Mouse (Mus musculus): ENCODE data around the gene Zfp593. TPM values are rescaled to one million over a fixed set of nuclear protein-coding genes. Genes with fewer than 3 reads are reported as not detected.

The Zfp593 gene
- polyA plus RNA-seq, 1 experiment from 2014 or later, result 14.2 TPM

DNA sequence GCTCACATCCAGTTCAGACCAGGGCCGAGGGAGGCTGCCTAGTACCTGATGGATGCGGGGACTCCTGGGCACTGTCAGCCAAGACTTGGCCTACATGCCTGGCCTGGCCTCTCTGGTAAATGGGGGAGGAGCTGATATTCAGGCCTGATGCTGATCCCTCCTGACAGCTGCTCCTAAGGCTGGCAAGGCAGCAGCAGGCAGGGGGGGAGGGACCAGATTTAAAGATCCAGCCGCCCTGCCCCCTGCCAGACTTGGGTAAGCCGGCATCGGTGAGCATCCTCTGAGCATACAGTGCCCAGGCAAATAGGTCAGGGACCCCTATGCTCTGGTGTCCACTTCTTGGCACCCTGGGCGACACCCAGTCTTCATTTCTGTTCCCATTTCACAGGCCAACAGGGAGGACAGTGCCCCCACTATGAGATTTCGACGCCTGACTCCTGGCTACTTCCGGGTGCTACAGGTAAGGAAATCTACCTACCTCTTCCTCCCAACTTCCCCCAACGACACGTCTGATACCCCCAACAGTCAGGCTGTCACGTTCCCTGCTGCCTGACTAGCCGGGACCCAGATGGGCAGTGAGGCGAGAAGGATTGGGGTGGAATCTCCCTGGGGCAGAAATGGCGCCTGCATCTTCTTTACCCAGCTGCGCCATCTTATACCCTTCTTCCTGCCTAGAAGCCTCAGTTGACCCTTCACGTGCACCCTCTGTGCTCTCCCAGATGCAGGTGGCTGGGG, 1.7 kb downstream of the Zfp593 start, which contains the start of gene E130218I03Rik:
TSS of gene E130218I03Rik (plus strand) at position 147 of the 735 bp plus-strand sequence.
- Histone ChIP-seq H3K9ac (replicated peaks; ENCODE audit: low read length) (peak within 1 kb of the TSS; percentile 75), H3K4me2 (ENCODE audit: low read length) (peak within 1 kb of the TSS; percentile 94), H3K36me3 (ENCODE audit: control insufficient read depth, insufficient read depth, low read length) (no peaks in the 10 kb centered on the region), H3K9me3 (ENCODE audit: control insufficient read depth, low read length) (no peaks in the 10 kb centered on the region), H3K4me1 (ENCODE audit: control insufficient read depth, insufficient read depth, low read length) (peaks cover 19% of the 10 kb centered on the region), H3K27ac (replicated peaks; ENCODE audit: low read depth, low read length) (no peak within 1 kb of the TSS), H3K4me3 (replicated peaks; ENCODE audit: low read depth, low read length) (peak within 1 kb of the TSS; percentile 80), H3K27me3 (ENCODE audit: control insufficient read depth, insufficient read depth, low read length) (peaks cover 15% of the 10 kb centered on the region)
- ATAC-seq (ENCODE audit: low FRiP score, low TSS enrichment) (no peak), DNase-seq (no peak)
- 92% methylated on average over 17 of the region's 17 CpGs for WGBS

DNA sequence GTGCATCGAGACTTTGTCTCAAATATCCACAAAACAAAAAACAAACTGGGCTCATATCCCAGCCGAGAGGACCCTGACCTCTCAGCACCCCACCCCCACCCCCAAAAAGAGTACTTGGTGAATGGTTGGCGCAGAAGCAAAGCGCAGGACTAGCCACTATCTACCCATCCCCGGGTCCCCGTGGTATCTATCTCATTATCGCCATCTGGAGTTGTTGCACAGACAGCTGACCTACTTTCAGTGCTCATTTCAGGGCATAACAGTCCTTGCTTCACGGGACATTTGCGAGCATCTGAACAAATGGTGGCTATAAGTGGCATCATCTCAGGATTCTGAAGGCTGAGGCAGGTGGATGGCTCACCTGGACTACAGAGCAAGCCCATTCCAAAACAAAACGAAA, 6.7 kb downstream of the Zfp593 start:
- 16% methylated on average over 10 of the region's 10 CpGs for WGBS
- no peak for ATAC-seq (ENCODE audit: low FRiP score, low TSS enrichment)
- no peak overlapping the region for H3K27ac ChIP-seq (replicated peaks; ENCODE audit: low read depth, low read length)
- H3K9me3 ChIP-seq (ENCODE audit: control insufficient read depth, low read length), result no peaks in the 10 kb centered on the region
- H3K4me3 ChIP-seq (replicated peaks; ENCODE audit: low read depth, low read length), result no peak overlapping the region
- H3K27me3 ChIP-seq (ENCODE audit: control insufficient read depth, insufficient read depth, low read length), result peaks cover 17% of the 10 kb centered on the region; the same call in 1 of the 2 replicates
- no peak overlapping the region for H3K9ac ChIP-seq (replicated peaks; ENCODE audit: low read length)
- H3K36me3 ChIP-seq (ENCODE audit: control insufficient read depth, insufficient read depth, low read length), result no peaks in the 10 kb centered on the region
- H3K4me2 ChIP-seq (ENCODE audit: low read length), result no peak overlapping the region
- no peaks in the 10 kb centered on the region for H3K4me1 ChIP-seq (ENCODE audit: control insufficient read depth, insufficient read depth, low read length)
- DNase-seq, result no peak

DNA sequence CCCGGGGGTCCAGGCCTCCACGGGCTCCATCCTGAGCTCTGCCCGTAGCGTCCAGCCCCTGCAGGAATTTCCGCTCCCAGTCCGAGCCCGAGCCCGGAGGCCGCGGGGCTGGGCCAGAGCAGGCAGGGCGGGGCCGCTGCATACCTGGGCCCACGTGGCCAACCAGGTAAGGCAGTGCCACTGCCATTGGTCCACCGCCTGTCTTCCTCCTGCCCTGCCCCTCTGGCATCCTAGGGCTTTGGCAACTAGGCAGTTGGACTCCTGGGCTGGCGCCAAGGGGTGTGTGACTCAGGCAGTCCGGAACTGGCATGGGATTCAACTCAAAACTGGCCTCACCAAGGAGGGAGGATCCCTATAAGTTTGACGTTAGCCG, 7.1 kb downstream of the Zfp593 start, which contains the start of gene Cnksr1:
TSS of gene Cnksr1 (minus strand) at position 121 of the 373 bp plus-strand sequence.
- no peak for ATAC-seq (ENCODE audit: low FRiP score, low TSS enrichment)
- 4% methylated on average over 18 of the region's 18 CpGs for WGBS

DNA sequence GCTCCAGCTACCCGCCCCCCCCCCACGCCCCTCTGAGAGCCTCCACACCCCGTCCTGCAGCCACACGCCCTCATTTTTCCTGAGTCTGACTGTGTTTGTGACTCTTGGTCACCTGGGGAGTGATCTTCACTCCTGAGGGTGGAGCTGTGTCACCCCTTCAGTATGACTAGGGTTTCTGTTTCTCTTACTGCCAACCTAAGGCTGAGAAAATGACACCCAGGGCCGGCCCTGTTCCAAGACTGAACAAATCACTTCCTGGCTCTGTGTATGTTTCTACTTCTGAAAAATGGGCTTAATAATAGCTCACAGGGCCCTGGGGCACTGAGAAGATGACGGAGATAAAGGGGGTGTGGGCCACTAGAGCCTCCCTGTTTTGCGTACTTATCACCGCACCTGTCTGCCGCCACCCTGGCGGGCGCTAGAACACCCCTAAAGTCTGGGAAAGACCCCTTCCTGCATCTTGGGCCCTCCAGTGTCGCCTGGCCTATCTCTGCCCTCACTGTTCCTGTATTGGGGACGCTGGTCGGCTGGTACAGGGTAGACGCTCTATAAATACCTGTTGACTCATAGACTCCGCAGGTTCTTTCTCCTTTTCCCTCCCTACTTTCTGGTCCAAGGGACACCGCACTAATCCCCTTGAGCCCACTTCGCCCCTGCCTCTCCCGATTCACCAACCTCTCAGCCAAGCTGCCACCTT, 7.7 kb downstream of the Zfp593 start:
- no peak for DNase-seq
- Histone ChIP-seq H3K4me2 (ENCODE audit: low read length) (no peak overlapping the region), H3K4me3 (replicated peaks; ENCODE audit: low read depth, low read length) (no peak overlapping the region)

More for the DNA sequence above, 7.1 kb downstream of the Zfp593 start, which contains the start of gene Cnksr1:
- H3K4me1 ChIP-seq (ENCODE audit: control insufficient read depth, insufficient read depth, low read length), result no peaks in the 10 kb centered on the region
- no peak within 1 kb of the TSS; the same call in 1 of the 2 replicates for H3K4me2 ChIP-seq (ENCODE audit: low read length)
- H3K27ac ChIP-seq (replicated peaks; ENCODE audit: low read depth, low read length), result no peak within 1 kb of the TSS
- H3K4me3 ChIP-seq (replicated peaks; ENCODE audit: low read depth, low read length), result no peak within 1 kb of the TSS
- peak; percentile 18 for DNase-seq
- no peaks in the 10 kb centered on the region for H3K9me3 ChIP-seq (ENCODE audit: control insufficient read depth, low read length)
- H3K27me3 ChIP-seq (ENCODE audit: control insufficient read depth, insufficient read depth, low read length), result peaks cover 17% of the 10 kb centered on the region; the same call in 1 of the 2 replicates
- no peaks in the 10 kb centered on the region for H3K36me3 ChIP-seq (ENCODE audit: control insufficient read depth, insufficient read depth, low read length)
- no peak within 1 kb of the TSS for H3K9ac ChIP-seq (replicated peaks; ENCODE audit: low read length)

DNA sequence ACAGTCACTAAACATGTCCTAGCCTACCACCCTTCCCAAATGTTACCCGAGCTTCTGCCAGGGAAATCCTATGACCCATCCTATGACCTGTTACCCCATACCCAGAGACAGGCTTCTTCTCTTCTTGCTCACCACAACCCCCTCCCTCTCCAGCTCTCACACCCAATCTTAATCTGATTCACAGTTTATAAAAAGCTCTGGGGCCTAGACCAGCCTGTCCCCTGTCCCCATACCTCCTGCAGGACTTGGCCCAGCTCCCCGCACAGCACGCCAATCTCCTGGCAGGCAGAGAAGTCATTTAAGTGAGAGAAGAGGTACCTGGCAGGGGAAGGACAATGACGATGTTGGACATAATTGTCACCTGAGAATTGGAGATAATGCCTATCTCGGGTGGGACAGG, 10.5 kb downstream of the Zfp593 start:
- H3K27me3 ChIP-seq (ENCODE audit: control insufficient read depth, insufficient read depth, low read length), result peaks cover 17% of the 10 kb centered on the region; the same call in 1 of the 2 replicates
- H3K4me1 ChIP-seq (ENCODE audit: control insufficient read depth, insufficient read depth, low read length), result no peaks in the 10 kb centered on the region
- no peak for ATAC-seq (ENCODE audit: low FRiP score, low TSS enrichment)
- no peak overlapping the region for H3K27ac ChIP-seq (replicated peaks; ENCODE audit: low read depth, low read length)
- no peak for DNase-seq
- H3K4me2 ChIP-seq (ENCODE audit: low read length), result no peak overlapping the region
- H3K9me3 ChIP-seq (ENCODE audit: control insufficient read depth, low read length), result no peaks in the 10 kb centered on the region
- WGBS, result 88% methylated on average over 5 of the region's 5 CpGs
- no peak overlapping the region for H3K9ac ChIP-seq (replicated peaks; ENCODE audit: low read length)
- no peaks in the 10 kb centered on the region for H3K36me3 ChIP-seq (ENCODE audit: control insufficient read depth, insufficient read depth, low read length)
- no peak overlapping the region for H3K4me3 ChIP-seq (replicated peaks; ENCODE audit: low read depth, low read length)

More for the DNA sequence above, 7.7 kb downstream of the Zfp593 start:
- peaks cover 17% of the 10 kb centered on the region; the same call in 1 of the 2 replicates for H3K27me3 ChIP-seq (ENCODE audit: control insufficient read depth, insufficient read depth, low read length)
- 34% methylated on average over 19 of the region's 19 CpGs for WGBS
- no peaks in the 10 kb centered on the region for H3K36me3 ChIP-seq (ENCODE audit: control insufficient read depth, insufficient read depth, low read length)
- H3K4me1 ChIP-seq (ENCODE audit: control insufficient read depth, insufficient read depth, low read length), result no peaks in the 10 kb centered on the region
- no peaks in the 10 kb centered on the region for H3K9me3 ChIP-seq (ENCODE audit: control insufficient read depth, low read length)
- no peak overlapping the region for H3K9ac ChIP-seq (replicated peaks; ENCODE audit: low read length)
- no peak overlapping the region for H3K27ac ChIP-seq (replicated peaks; ENCODE audit: low read depth, low read length)
- ATAC-seq (ENCODE audit: low FRiP score, low TSS enrichment), result no peak

DNA sequence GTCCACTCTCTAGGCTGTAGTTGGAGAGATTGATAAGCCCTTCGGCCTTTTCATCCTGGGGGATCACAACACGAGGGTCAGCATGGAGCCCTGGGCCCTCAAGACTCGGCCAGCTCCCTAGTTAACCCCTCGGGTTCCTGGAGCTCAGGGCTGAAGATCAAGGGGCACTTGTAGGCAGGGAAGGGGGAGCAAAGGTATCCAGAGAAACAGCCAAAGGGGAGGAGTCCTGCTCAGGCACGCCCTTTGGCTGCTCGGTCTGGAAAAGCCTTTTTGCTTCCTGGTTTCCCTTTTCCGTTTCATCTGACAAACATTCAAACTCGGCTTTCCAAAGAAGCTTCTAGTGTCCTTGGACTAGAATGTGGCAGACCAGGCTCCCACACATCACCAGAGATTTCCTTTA, 15.0 kb downstream of the Zfp593 start:
- no peak overlapping the region for H3K4me2 ChIP-seq (ENCODE audit: low read length)
- no peaks in the 10 kb centered on the region for H3K36me3 ChIP-seq (ENCODE audit: control insufficient read depth, insufficient read depth, low read length)
- no peak overlapping the region for H3K4me3 ChIP-seq (replicated peaks; ENCODE audit: low read depth, low read length)
- no peaks in the 10 kb centered on the region for H3K27me3 ChIP-seq (ENCODE audit: control insufficient read depth, insufficient read depth, low read length)
- H3K4me1 ChIP-seq (ENCODE audit: control insufficient read depth, insufficient read depth, low read length), result no peaks in the 10 kb centered on the region
- no peak for ATAC-seq (ENCODE audit: low FRiP score, low TSS enrichment)
- H3K9me3 ChIP-seq (ENCODE audit: control insufficient read depth, low read length), result no peaks in the 10 kb centered on the region
- no peak overlapping the region for H3K9ac ChIP-seq (replicated peaks; ENCODE audit: low read length)
- no peak for DNase-seq
- WGBS, result 41% methylated on average over 8 of the region's 8 CpGs
- H3K27ac ChIP-seq (replicated peaks; ENCODE audit: low read depth, low read length), result no peak overlapping the region

DNA sequence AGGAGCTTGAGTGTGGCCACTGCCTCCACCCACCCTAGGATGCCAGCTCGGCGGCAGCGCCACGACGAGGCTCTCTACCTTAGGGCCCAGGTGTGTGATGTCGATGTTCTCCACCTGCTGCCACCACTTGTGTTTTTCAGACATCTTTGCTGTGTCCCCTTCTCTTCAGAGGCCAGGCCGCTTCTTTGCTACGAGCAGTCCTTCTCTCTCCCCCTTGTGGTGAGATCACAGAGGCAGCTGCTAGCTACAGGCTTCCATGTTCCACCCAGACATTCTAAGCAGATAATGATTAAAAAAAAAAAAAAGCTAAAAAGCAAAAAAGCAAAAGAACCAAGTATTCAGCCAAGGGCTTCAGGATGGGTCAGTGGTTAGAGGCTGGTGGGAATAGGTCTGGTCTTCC, 18.2 kb downstream of the Zfp593 start, which contains the start of gene Catsper4:
TSS of gene Catsper4 (minus strand) at position 190 of the 400 bp plus-strand sequence.
- Histone ChIP-seq H3K4me2 (ENCODE audit: low read length) (no peak within 1 kb of the TSS), H3K36me3 (ENCODE audit: control insufficient read depth, insufficient read depth, low read length) (no peaks in the 10 kb centered on the region), H3K9me3 (ENCODE audit: control insufficient read depth, low read length) (no peaks in the 10 kb centered on the region), H3K27me3 (ENCODE audit: control insufficient read depth, insufficient read depth, low read length) (no peaks in the 10 kb centered on the region), H3K27ac (replicated peaks; ENCODE audit: low read depth, low read length) (no peak within 1 kb of the TSS), H3K4me3 (replicated peaks; ENCODE audit: low read depth, low read length) (no peak within 1 kb of the TSS), H3K4me1 (ENCODE audit: control insufficient read depth, insufficient read depth, low read length) (no peaks in the 10 kb centered on the region), H3K9ac (replicated peaks; ENCODE audit: low read length) (no peak within 1 kb of the TSS)
- ATAC-seq (ENCODE audit: low FRiP score, low TSS enrichment) (no peak), DNase-seq (peak; percentile 25)
- 70% methylated on average over 8 of the region's 8 CpGs for WGBS

DNA sequence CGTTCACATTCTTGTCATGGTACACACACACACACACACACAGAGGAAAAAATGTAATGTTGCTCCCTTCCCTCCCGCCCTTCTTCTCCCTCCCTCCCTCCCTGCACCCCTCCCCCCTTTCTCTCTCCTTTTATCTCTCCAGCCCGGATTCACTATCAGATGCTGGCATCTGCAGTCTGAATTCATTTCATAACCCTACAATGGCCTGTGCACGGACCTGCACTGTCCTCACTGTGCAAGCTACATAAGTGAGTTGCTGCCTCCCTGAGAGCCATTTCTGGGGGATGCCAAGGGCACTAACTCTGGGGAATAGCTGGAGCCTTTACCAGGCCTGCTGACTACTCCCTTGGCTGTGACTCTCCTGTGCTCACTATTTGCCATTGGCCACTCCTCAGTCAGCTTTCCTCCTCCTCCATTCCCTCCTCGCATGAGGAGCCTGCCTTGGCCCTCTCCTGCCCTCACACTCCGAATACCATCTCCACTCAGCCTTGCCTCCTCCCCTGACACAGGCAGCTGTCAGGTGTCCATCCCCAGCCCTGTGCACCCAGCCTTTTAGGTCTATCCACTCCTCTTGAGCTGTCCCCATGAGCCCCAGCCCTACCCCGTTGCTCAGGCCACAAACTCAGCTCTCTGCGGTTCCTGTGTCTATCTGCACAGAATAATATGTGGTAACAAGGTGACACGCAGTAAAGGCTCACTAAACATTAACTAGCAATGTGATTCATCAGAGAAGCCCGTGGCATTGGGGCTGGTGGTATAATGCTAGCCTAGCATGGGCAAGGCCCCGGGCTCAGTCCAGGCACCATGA, 22.4 kb downstream of the Zfp593 start:
- DNase-seq (no peak), ATAC-seq (ENCODE audit: low FRiP score, low TSS enrichment) (no peak)
- Histone ChIP-seq H3K4me2 (ENCODE audit: low read length) (no peak overlapping the region), H3K4me1 (ENCODE audit: control insufficient read depth, insufficient read depth, low read length) (no peaks in the 10 kb centered on the region), H3K4me3 (replicated peaks; ENCODE audit: low read depth, low read length) (no peak overlapping the region), H3K36me3 (ENCODE audit: control insufficient read depth, insufficient read depth, low read length) (no peaks in the 10 kb centered on the region), H3K27ac (replicated peaks; ENCODE audit: low read depth, low read length) (no peak overlapping the region), H3K27me3 (ENCODE audit: control insufficient read depth, insufficient read depth, low read length) (no peaks in the 10 kb centered on the region), H3K9ac (replicated peaks; ENCODE audit: low read length) (no peak overlapping the region), H3K9me3 (ENCODE audit: control insufficient read depth, low read length) (no peaks in the 10 kb centered on the region)
- WGBS, result 65% methylated on average over 11 of the region's 11 CpGs
